8 mouse cellular contexts compared by ENCODE assay signal in genomic region chr6:4902674-4903324, GRCm38 (mm10). TPM values are rescaled to one million over a fixed set of nuclear protein-coding genes. Genes with fewer than 3 reads are reported as not detected.
DNase-seq lines count a peak whose midpoint lies in the region; ATAC-seq and TF ChIP-seq lines count a peak whose summit lies in the region.

Ppp1r9a (plus strand) TSS chr6:4902917.

- TF ChIP-seq CTCF in gastrocnemius, adult 2 months (IDR thresholded peaks at IDR 0.05) = peak; percentile 37

- no peak for DNase-seq in frontal cortex, postnatal 25 days (ENCODE audit: low spot score in 2 of 2)
- DNase-seq in cerebellum, postnatal 25 days = peak; percentile 72 to 76
- DNase-seq in gastrocnemius, adult 2 months = peak; percentile 41
- peak in 1 of 2 experiments; percentile 36 for DNase-seq in left cerebral cortex, adult 8-10 months (ENCODE audit: low spot score in 2 of 2)
- peak; percentile 68 for DNase-seq in lung, postnatal 36 days
- peak; percentile 74 for DNase-seq in retina, postnatal 7 days (ENCODE audit: low read depth, low spot score)

- H3K27me3 ChIP-seq in hindbrain, embryonic 15.5 days = no peaks in the 10 kb centered on the region

- 1% methylated on average over 23 of the region's 49 CpGs for WGBS in hindbrain, embryonic 15.5 days

- H3K27ac ChIP-seq in gastrocnemius, adult 2 months = peak within 1 kb of the TSS; percentile 83
- H3K27ac ChIP-seq in hindbrain, embryonic 15.5 days (replicated peaks) = peak within 1 kb of the TSS; percentile 93

- intact Hi-C loops in gastrocnemius, adult 2 months (cut with DNase I) = no loop called here

- peak within 1 kb of the TSS; percentile 81 for H3K4me3 ChIP-seq in gastrocnemius, adult 2 months
- H3K4me3 ChIP-seq in hindbrain, embryonic 15.5 days = peak within 1 kb of the TSS; percentile 68

- no peaks in the 10 kb centered on the region for H3K9me3 ChIP-seq in hindbrain, embryonic 15.5 days

- peak within 1 kb of the TSS; percentile 95 for H3K9ac ChIP-seq in hindbrain, embryonic 15.5 days

- peak within 1 kb of the TSS; percentile 85 for H3K4me2 ChIP-seq in hindbrain, embryonic 15.5 days

- ATAC-seq in frontal cortex, adult (ENCODE audit: low TSS enrichment) = peak; percentile 48
- peak; percentile 70 for ATAC-seq in hindbrain, embryonic 15.5 days (ENCODE audit: low FRiP score, low read depth)

- H3K4me1 ChIP-seq in hindbrain, embryonic 15.5 days (replicated peaks) = peaks cover 33% of the 10 kb centered on the region

- H3K36me3 ChIP-seq in hindbrain, embryonic 15.5 days = no peaks in the 10 kb centered on the region

RNA-seq across cellular contexts. Expression of gene Ppp1r9a, which starts in this region (rescaled TPM):
- 1 to 10 TPM; 1.8 to 2.0 TPM for total RNA-seq in gastrocnemius, adult 2 months (2021)
- polyA plus RNA-seq in hindbrain, embryonic 15.5 days (2015; fragmentation: Nextera tagmentation; extraction: Ambion mirVana) = 36.1 and 44.2 TPM in 2 replicates
- total RNA-seq in left cerebral cortex, adult 8-10 months (2022) = 100 to 1,000 TPM; 205 to 266 (median 234) TPM

Comparison
In these comparisons a context has a peak if more than half of its experiments do, and no peak if none do; other contexts are left out.
1. RNA of gene Ppp1r9a (total RNA-seq): 205 to 266 TPM in left cerebral cortex, adult 8-10 months; 1.8 to 2.0 TPM in gastrocnemius, adult 2 months; every median in the first group is over 10 times any median in the second.
2. DNase-seq: peak in cerebellum, postnatal 25 days (2 of 2), gastrocnemius, adult 2 months (single experiment), lung, postnatal 36 days (single experiment) and retina, postnatal 7 days (single experiment); none in frontal cortex, postnatal 25 days (0 of 2).